Mouse (Mus musculus) Patski (cell line): ENCODE results near the gene Pard3. TPM values are rescaled to one million over a fixed set of nuclear protein-coding genes. Genes with fewer than 3 reads are reported as not detected.

Experiments
- ATAC-seq: fragments of 100-300 bp; one replicate; pipeline ENCODE4 v1.8.0; 2021
- CTCF ChIA-PET: fragments of 350-600 bp; sonication (Branson Sonifier 250); formaldehyde crosslinking; loops from one replicate; lab custom pipeline; 2022; ENCODE audit warnings: inconsistent platforms; lab: Charles Lee
- POLR2A ChIA-PET: fragments of 350-600 bp; sonication (Branson Sonifier 250); formaldehyde crosslinking; loops from one replicate; lab custom pipeline; 2022; ENCODE audit warnings: antibody characterized with exemption, inconsistent platforms; lab: Charles Lee
- DNase-seq: peaks from one replicate; pipeline ENCODE4 v3.0.0-alpha.2; 2011; ENCODE audit warnings: low read depth, low spot score
- H3K27me3 ChIP-seq: fragments of 371-371 bp; one replicate; pipeline ENCODE4 v1.5.1; 2021
- CTCF ChIP-seq: fragments of 100-300 bp; IDR thresholded peaks from one replicate; pipeline ENCODE4 v1.5.1; 2021
- in situ Hi-C: fragments of 300-500 bp; cut with MboI; formaldehyde crosslinking; loops from 3 replicates; pipeline ENCODE4 v1.11.1; 2018; ENCODE audit warnings: low pct_unique_long_range_greater_than_20kb, mixed read lengths
- polyA plus RNA-seq: library from polyadenylated mRNA; unstranded; gene quantifications from one replicate; pipeline ENCODE4 v1.2.3, GENCODE M21; 2021

The Pard3 gene
- polyA plus RNA-seq, 1 experiment from 2014 or later: 36.8 TPM

GRCm38 (mm10) chr8:127437613-127438235 lies 374.0 kb downstream of the Pard3 start:
- TF ChIP-seq CTCF: no peak
- no peak for ATAC-seq
- DNase-seq: no peak
- in situ Hi-C loops: loop anchor here (5.0 kb wide), 2 partner anchors 925 to 1055 kb away; no protein-coding TSS in a partner anchor
- no peaks in the 10 kb centered on the region for H3K27me3 ChIP-seq
- ChIA-PET POLR2A (no interaction called here), CTCF (interaction anchor here (1.8 kb wide), 1 partner anchor 151 kb away, joined by 6 read pairs; no protein-coding TSS in a partner anchor)

GRCm38 (mm10) chr8:127438625-127439391 lies 375.1 kb downstream of the Pard3 start:
- ChIA-PET CTCF (interaction anchor here (1.5 to 1.9 kb wide), 3 partner anchors 29 to 925 kb away, joined by 4 to 6 read pairs (median 5); no protein-coding TSS in a partner anchor), POLR2A (interaction anchor here (0.6 kb wide), 1 partner anchor 663 kb away, joined by 3 read pairs; no protein-coding TSS in a partner anchor)
- in situ Hi-C loops: loop anchor here (5.0 kb wide), 2 partner anchors 923 to 1053 kb away; no protein-coding TSS in a partner anchor
- H3K27me3 ChIP-seq: no peaks in the 10 kb centered on the region
- peak; percentile 2 for ATAC-seq
- peak; percentile 28 for DNase-seq
- TF ChIP-seq CTCF: peak; percentile 83

GRCm38 (mm10) chr8:127439392-127440160 lies 375.9 kb downstream of the Pard3 start:
- DNase-seq: peak; percentile 22
- in situ Hi-C loops: loop anchor here (5.0 kb wide), 2 partner anchors 923 to 1053 kb away; no protein-coding TSS in a partner anchor

GRCm38 (mm10) chr8:127440161-127440833 lies 376.6 kb downstream of the Pard3 start:
- ATAC-seq (peak; percentile 76), DNase-seq (peak; percentile 65)
- POLR2A ChIA-PET: interaction anchor here (1.5 kb wide), 1 partner anchor 14 kb away, joined by 3 read pairs; no protein-coding TSS in a partner anchor
- no peak for TF ChIP-seq CTCF
- in situ Hi-C loops: no loop called here
- no peaks in the 10 kb centered on the region for H3K27me3 ChIP-seq
- CTCF ChIA-PET: interaction anchor here (1.2 to 1.9 kb wide), 4 partner anchors 13 to 924 kb away, joined by 3 to 5 read pairs (median 4); no protein-coding TSS in a partner anchor

More at GRCm38 (mm10) chr8:127439392-127440160, 375.9 kb downstream of the Pard3 start:
- no peak for TF ChIP-seq CTCF
- ChIA-PET POLR2A (no interaction called here), CTCF (interaction anchor here (1.5 to 1.9 kb wide), 2 partner anchors 28 to 925 kb away, joined by 4 to 5 read pairs; no protein-coding TSS in a partner anchor)
- no peaks in the 10 kb centered on the region for H3K27me3 ChIP-seq
- no peak for ATAC-seq

GRCm38 (mm10) chr8:127440834-127441485 lies 377.3 kb downstream of the Pard3 start:
- ChIA-PET POLR2A (interaction anchor here (1.5 kb wide), 1 partner anchor 14 kb away, joined by 3 read pairs; no protein-coding TSS in a partner anchor), CTCF (interaction anchor here (0.8 to 1.9 kb wide), 4 partner anchors 9 to 922 kb away, joined by 3 to 4 read pairs (median 4); no protein-coding TSS in a partner anchor)
- H3K27me3 ChIP-seq: no peaks in the 10 kb centered on the region
- peak; percentile 93 for DNase-seq
- in situ Hi-C loops: no loop called here
- ATAC-seq: peak; percentile 77
- TF ChIP-seq CTCF: no peak

GRCm38 (mm10) chr8:127447401-127447800 lies 383.7 kb downstream of the Pard3 start:
- no peak for TF ChIP-seq CTCF

GRCm38 (mm10) chr8:127449066-127449840 lies 385.6 kb downstream of the Pard3 start:
- DNase-seq (no peak), ATAC-seq (no peak)
- no peaks in the 10 kb centered on the region for H3K27me3 ChIP-seq
- POLR2A ChIA-PET: no interaction called here
- in situ Hi-C loops: no loop called here
- CTCF ChIA-PET: interaction anchor here (0.7 to 1.4 kb wide), 3 partner anchors 8 to 257 kb away, joined by 3 to 4 read pairs (median 3); no protein-coding TSS in a partner anchor
- TF ChIP-seq CTCF: no peak

More at GRCm38 (mm10) chr8:127447401-127447800, 383.7 kb downstream of the Pard3 start:
- ATAC-seq (no peak), DNase-seq (no peak)
- in situ Hi-C loops: no loop called here
- POLR2A ChIA-PET: interaction anchor here (0.5 kb wide), 1 partner anchor 77 kb away, joined by 3 read pairs; no protein-coding TSS in a partner anchor
- no peaks in the 10 kb centered on the region for H3K27me3 ChIP-seq
- CTCF ChIA-PET: interaction anchor here (1.5 kb wide), 1 partner anchor 17 kb away, joined by 4 read pairs; no protein-coding TSS in a partner anchor

- ChIA-PET CTCF (no interaction called here), POLR2A (no interaction called here)
- TF ChIP-seq CTCF: no peak
- DNase-seq (no peak), ATAC-seq (no peak)
- in situ Hi-C loops: no loop called here
- no peaks in the 10 kb centered on the region for H3K27me3 ChIP-seq
Observed at GRCm38 (mm10) chr8:127450954-127451668, 387.4 kb downstream of the Pard3 start.
